Mouse (Mus musculus) midbrain, embryonic 13.5 days (tissue): Measurements from ENCODE around the gene Hdac9. TPM values are rescaled to one million over a fixed set of nuclear protein-coding genes. Genes with fewer than 3 reads are reported as not detected.

ENCODE experiments used
- ATAC-seq: fragments of 200-750 bp; cut with Nextera tagmentation; 2 replicates; pipeline ENCODE4 v1.8.0; 2017; ENCODE audit warnings: mild to moderate bottlenecking, moderate TSS enrichment, moderate library complexity
- H3K27ac ChIP-seq: fragments of 300-500 bp; sonication (generic); 2 replicates; pipeline ENCODE4 v1.5.1; 2015; ENCODE audit warnings: inconsistent platforms, mild to moderate bottlenecking, moderate library complexity
- H3K27me3 ChIP-seq: fragments of 300-500 bp; sonication (generic); 2 replicates; pipeline ENCODE4 v1.6.1; 2015; ENCODE audit warnings: mild to moderate bottlenecking, inconsistent platforms
- H3K36me3 ChIP-seq: fragments of 300-500 bp; sonication (generic); 2 replicates; pipeline ENCODE4 v1.6.1; 2015; ENCODE audit warnings: mild to moderate bottlenecking, inconsistent platforms
- H3K4me1 ChIP-seq: fragments of 300-500 bp; sonication (generic); replicated peaks from 2 replicates; pipeline ENCODE4 v1.6.1; 2015; ENCODE audit warnings: inconsistent platforms
- H3K4me2 ChIP-seq: fragments of 300-500 bp; sonication (generic); replicated peaks from 2 replicates; pipeline ENCODE4 v1.6.1; 2015; ENCODE audit warnings: moderate library complexity, mild to moderate bottlenecking, inconsistent platforms
- H3K4me3 ChIP-seq: fragments of 300-500 bp; sonication (generic); replicated peaks from 2 replicates; pipeline ENCODE4 v1.5.1; 2015; ENCODE audit warnings: mild to moderate bottlenecking, inconsistent platforms
- H3K9ac ChIP-seq: fragments of 300-500 bp; sonication (generic); replicated peaks from 2 replicates; pipeline ENCODE4 v1.6.1; 2015; ENCODE audit warnings: mild to moderate bottlenecking, inconsistent platforms
- H3K9me3 ChIP-seq: fragments of 300-500 bp; sonication (generic); 2 replicates; pipeline ENCODE4 v1.6.1; 2016; ENCODE audit warnings: mild to moderate bottlenecking, inconsistent platforms
- WGBS: fragments of 180-500 bp; shearing (Covaris S2); methylation state at CpG from one replicate; pipeline ENCODE4 v1.1.7; 2015; 5-methylcytosine and 5-hydroxymethylcytosine counted together
- polyA plus RNA-seq: library from polyadenylated mRNA; unstranded; fragments of >200 nt; fragmentation: Nextera tagmentation; extraction: Ambion mirVana; gene quantifications from 2 replicates; pipeline ENCODE4 v1.2.1, GENCODE M21; 2015

Hdac9 gene
- polyA plus RNA-seq, 1 experiment from 2014 or later: 11.9 TPM

GRCm38 (mm10) chr12:34803721-34804120 lies 113.2 kb downstream of the Hdac9 start:
- Histone ChIP-seq H3K4me3 (no peak overlapping the region), H3K4me2 (no peak overlapping the region), H3K36me3 (no peaks in the 10 kb centered on the region), H3K27me3 (no peaks in the 10 kb centered on the region), H3K9ac (no peak overlapping the region), H3K4me1 (no peaks in the 10 kb centered on the region), H3K27ac (no peak overlapping the region), H3K9me3 (no peaks in the 10 kb centered on the region)
- 82% methylated on average over 2 of the region's 2 CpGs for WGBS
- no peak for ATAC-seq

GRCm38 (mm10) chr12:34802308-34802707 lies 114.6 kb downstream of the Hdac9 start:
- Histone ChIP-seq H3K27me3 (no peaks in the 10 kb centered on the region), H3K9me3 (no peaks in the 10 kb centered on the region), H3K9ac (no peak overlapping the region), H3K4me1 (no peaks in the 10 kb centered on the region), H3K36me3 (no peaks in the 10 kb centered on the region), H3K4me3 (no peak overlapping the region), H3K4me2 (no peak overlapping the region), H3K27ac (no peak overlapping the region)
- WGBS: 78% methylated on average over 4 of the region's 4 CpGs
- no peak for ATAC-seq

- no peaks in the 10 kb centered on the region for H3K9me3 ChIP-seq
- no peak overlapping the region for H3K4me3 ChIP-seq
- H3K36me3 ChIP-seq: no peaks in the 10 kb centered on the region
- no peak overlapping the region for H3K27ac ChIP-seq
- H3K4me2 ChIP-seq: no peak overlapping the region
- no peak for ATAC-seq
- H3K27me3 ChIP-seq: no peaks in the 10 kb centered on the region
- H3K4me1 ChIP-seq: no peaks in the 10 kb centered on the region
- no peak overlapping the region for H3K9ac ChIP-seq
Observed at GRCm38 (mm10) chr12:34801752-34802151, 115.1 kb downstream of the Hdac9 start.

GRCm38 (mm10) chr12:34797389-34797788 lies 119.5 kb downstream of the Hdac9 start:
- 75% methylated on average over 2 of the region's 2 CpGs for WGBS
- H3K4me1 ChIP-seq: no peaks in the 10 kb centered on the region

GRCm38 (mm10) chr12:34795487-34795886 lies 121.4 kb downstream of the Hdac9 start:
- no peak for ATAC-seq
- Histone ChIP-seq H3K4me1 (peaks cover 5% of the 10 kb centered on the region; the same call in 1 of the 2 replicates), H3K9me3 (no peaks in the 10 kb centered on the region), H3K27me3 (no peaks in the 10 kb centered on the region), H3K27ac (no peak overlapping the region), H3K4me2 (no peak overlapping the region), H3K36me3 (no peaks in the 10 kb centered on the region), H3K9ac (no peak overlapping the region), H3K4me3 (no peak overlapping the region)
- WGBS: 63% methylated on average over 4 of the region's 4 CpGs

More at GRCm38 (mm10) chr12:34797389-34797788, 119.5 kb downstream of the Hdac9 start:
- Histone ChIP-seq H3K27ac (no peak overlapping the region), H3K27me3 (no peaks in the 10 kb centered on the region), H3K4me2 (no peak overlapping the region), H3K9ac (no peak overlapping the region), H3K36me3 (no peaks in the 10 kb centered on the region), H3K4me3 (no peak overlapping the region), H3K9me3 (no peaks in the 10 kb centered on the region)
- ATAC-seq: no peak

- no peaks in the 10 kb centered on the region for H3K27me3 ChIP-seq
- H3K27ac ChIP-seq: no peak overlapping the region
- H3K36me3 ChIP-seq: no peaks in the 10 kb centered on the region
- no peak for ATAC-seq
- H3K4me2 ChIP-seq: no peak overlapping the region
- no peaks in the 10 kb centered on the region for H3K9me3 ChIP-seq
- 70% methylated on average over 3 of the region's 3 CpGs for WGBS
- no peak overlapping the region for H3K9ac ChIP-seq
- peaks cover 5% of the 10 kb centered on the region; the same call in 1 of the 2 replicates for H3K4me1 ChIP-seq
- no peak overlapping the region for H3K4me3 ChIP-seq
Observed at GRCm38 (mm10) chr12:34792113-34792452, 124.8 kb downstream of the Hdac9 start.

GRCm38 (mm10) chr12:34791213-34792112 lies 125.4 kb downstream of the Hdac9 start:
- no peak overlapping the region for H3K27ac ChIP-seq
- ATAC-seq: no peak
- H3K36me3 ChIP-seq: no peaks in the 10 kb centered on the region
- no peaks in the 10 kb centered on the region for H3K27me3 ChIP-seq
- H3K9me3 ChIP-seq: no peaks in the 10 kb centered on the region
- no peak overlapping the region for H3K4me2 ChIP-seq
- H3K9ac ChIP-seq: no peak overlapping the region
- H3K4me3 ChIP-seq: no peak overlapping the region
- H3K4me1 ChIP-seq: peaks cover 5% of the 10 kb centered on the region; the same call in 1 of the 2 replicates
- 81% methylated on average over 10 of the region's 10 CpGs for WGBS

- 86% methylated on average over 10 of the region's 10 CpGs for WGBS
- no peak for ATAC-seq
Observed at GRCm38 (mm10) chr12:34789031-34789982, 127.6 kb downstream of the Hdac9 start.

GRCm38 (mm10) chr12:34787380-34787779 lies 129.5 kb downstream of the Hdac9 start:
- ATAC-seq: no peak
- H3K27me3 ChIP-seq: no peaks in the 10 kb centered on the region

More at GRCm38 (mm10) chr12:34789031-34789982, 127.6 kb downstream of the Hdac9 start:
- no peak overlapping the region for H3K4me2 ChIP-seq
- no peaks in the 10 kb centered on the region for H3K36me3 ChIP-seq
- H3K9ac ChIP-seq: no peak overlapping the region
- peaks cover 5% of the 10 kb centered on the region; the same call in 1 of the 2 replicates for H3K4me1 ChIP-seq
- no peak overlapping the region for H3K4me3 ChIP-seq
- H3K27me3 ChIP-seq: no peaks in the 10 kb centered on the region
- no peak overlapping the region for H3K27ac ChIP-seq
- no peaks in the 10 kb centered on the region for H3K9me3 ChIP-seq

GRCm38 (mm10) chr12:34783574-34783973 lies 133.3 kb downstream of the Hdac9 start:
- no peaks in the 10 kb centered on the region for H3K4me1 ChIP-seq
- H3K4me3 ChIP-seq: no peak overlapping the region
- H3K36me3 ChIP-seq: no peaks in the 10 kb centered on the region
- no peak overlapping the region for H3K4me2 ChIP-seq
- no peak for ATAC-seq
- H3K27me3 ChIP-seq: no peaks in the 10 kb centered on the region
- no peaks in the 10 kb centered on the region for H3K9me3 ChIP-seq
- H3K9ac ChIP-seq: no peak overlapping the region
- 90% methylated on average over 6 of the region's 6 CpGs for WGBS
- no peak overlapping the region for H3K27ac ChIP-seq

More at GRCm38 (mm10) chr12:34787380-34787779, 129.5 kb downstream of the Hdac9 start:
- H3K4me3 ChIP-seq: no peak overlapping the region
- no peak overlapping the region for H3K4me2 ChIP-seq
- no peak overlapping the region for H3K27ac ChIP-seq
- H3K9ac ChIP-seq: no peak overlapping the region
- H3K36me3 ChIP-seq: no peaks in the 10 kb centered on the region
- H3K4me1 ChIP-seq: peaks cover 5% of the 10 kb centered on the region; the same call in 1 of the 2 replicates
- H3K9me3 ChIP-seq: no peaks in the 10 kb centered on the region

- H3K36me3 ChIP-seq: no peaks in the 10 kb centered on the region
- H3K9me3 ChIP-seq: no peaks in the 10 kb centered on the region
- 87% methylated on average over 6 of the region's 6 CpGs for WGBS
- no peaks in the 10 kb centered on the region; the same call in 1 of the 2 replicates for H3K4me1 ChIP-seq
- H3K4me3 ChIP-seq: no peak overlapping the region
- no peaks in the 10 kb centered on the region for H3K27me3 ChIP-seq
- no peak for ATAC-seq
- no peak overlapping the region for H3K27ac ChIP-seq
- H3K9ac ChIP-seq: no peak overlapping the region
- H3K4me2 ChIP-seq: no peak overlapping the region
Observed at GRCm38 (mm10) chr12:34779368-34779957, 137.4 kb downstream of the Hdac9 start.
